Mouse (Mus musculus) CH12.LX (cell line): ENCODE measurements around the gene Dusp15. TPM values are rescaled to one million over a fixed set of nuclear protein-coding genes. Genes with fewer than 3 reads are reported as not detected.

Source experiments
- DNase-seq: peaks from one replicate; pipeline ENCODE4 v3.0.0-alpha.2; 2013; ENCODE audit errors: extremely low read depth
- H3K27ac ChIP-seq: 2 replicates; pipeline ENCODE4 v1.5.1; 2012; ENCODE audit warnings: low read depth, mild to moderate bottlenecking, control low read depth, moderate library complexity; ENCODE audit not compliant: insufficient read depth
- H3K27me3 ChIP-seq: replicated peaks from 2 replicates; pipeline ENCODE3; 2012; ENCODE audit warnings: inconsistent platforms
- H3K36me3 ChIP-seq, 2 experiments: replicated peaks in 1 of 2; 2 replicates each; pipeline versions ENCODE3 to v1.6.1; 2012; ENCODE audit warnings: inconsistent platforms in 1 of 2, low read length in 1 of 2, mild to moderate bottlenecking in 1 of 2, mixed read lengths in 1 of 2, moderate library complexity in 1 of 2; ENCODE audit not compliant: control insufficient read depth in 1 of 2, insufficient read depth in 1 of 2
- H3K4me1 ChIP-seq, 2 experiments: 2 replicates each; pipeline ENCODE4 v1.6.1; 2012; ENCODE audit warnings: inconsistent platforms in 1 of 2, moderate library complexity in 1 of 2; ENCODE audit not compliant: insufficient read depth in 2 of 2, control insufficient read depth in 1 of 2
- H3K4me2 ChIP-seq: 2 replicates; pipeline ENCODE4 v1.6.1; 2012; ENCODE audit warnings: low read depth, mild to moderate bottlenecking, control low read depth; ENCODE audit not compliant: poor library complexity, insufficient read depth, severe bottlenecking
- H3K4me3 ChIP-seq, 3 experiments: fragments of 150-350 bp in 1 of 3; sonication (generic) in 1 of 3; replicated peaks in 1 of 3; 2 replicates each; pipeline versions ENCODE3 to v1.5.1; 2011 to 2012; ENCODE audit warnings: low read depth in 2 of 3, low read length in 2 of 3, mild to moderate bottlenecking in 2 of 3, moderate library complexity in 2 of 3, control low read depth in 1 of 3, improper control_type of control experiment in 1 of 3, inconsistent platforms in 1 of 3, mixed read lengths in 1 of 3; ENCODE audit not compliant: poor library complexity in 1 of 3
- H3K79me2 ChIP-seq: replicated peaks from 2 replicates; pipeline ENCODE4 v1.6.1; 2012; ENCODE audit warnings: mild to moderate bottlenecking, moderate library complexity; ENCODE audit not compliant: control insufficient read depth, poor library complexity, insufficient read depth, severe bottlenecking; ENCODE audit errors: extremely low read depth
- H3K9ac ChIP-seq: 2 replicates; pipeline ENCODE4 v1.6.1; 2012; ENCODE audit warnings: low read depth, mild to moderate bottlenecking, control low read depth, moderate library complexity; ENCODE audit not compliant: insufficient read depth
- H3K9me3 ChIP-seq: replicated peaks from 2 replicates; pipeline ENCODE3; 2012; ENCODE audit warnings: low read length, inconsistent platforms, mixed read lengths
- BHLHE40 ChIP-seq: IDR thresholded peaks from 2 replicates; pipeline ENCODE4 v1.6.1; 2011; ENCODE audit warnings: mild to moderate bottlenecking, low read depth, low read length, improper control_type of control experiment
- CTCF ChIP-seq, 2 experiments: IDR thresholded peaks in 1 of 2; conservative IDR thresholded peaks in 1 of 2; 2 replicates each; pipeline ENCODE4 v1.5.1; 2011 to 2012; ENCODE audit warnings: low read depth in 2 of 2, low read length in 2 of 2, improper control_type of control experiment in 1 of 2, inconsistent platforms in 1 of 2, mild to moderate bottlenecking in 1 of 2, moderate library complexity in 1 of 2
- E2F4 ChIP-seq: IDR thresholded peaks from 2 replicates; pipeline ENCODE4 v1.6.1; 2011; ENCODE audit warnings: low read depth, low read length, improper control_type of control experiment; ENCODE audit not compliant: insufficient replicate concordance
- ELF1 ChIP-seq: IDR thresholded peaks from 2 replicates; pipeline ENCODE4 v1.6.1; 2014; ENCODE audit warnings: low read depth, mild to moderate bottlenecking, inconsistent platforms, low read length, improper control_type of control experiment
- EP300 ChIP-seq: IDR thresholded peaks from 2 replicates; pipeline ENCODE4 v1.6.1; 2011; ENCODE audit warnings: low read length, improper control_type of control experiment
- ETS1 ChIP-seq: conservative IDR thresholded peaks from 2 replicates; pipeline ENCODE4 v1.6.1; 2012; ENCODE audit warnings: low read depth, mild to moderate bottlenecking, inconsistent platforms, low read length, improper control_type of control experiment, moderate library complexity
- GABPA ChIP-seq: IDR thresholded peaks from 2 replicates; pipeline ENCODE4 v1.6.1; 2012; ENCODE audit warnings: low read depth, low read length, improper control_type of control experiment, inconsistent platforms; ENCODE audit not compliant: insufficient replicate concordance
- HCFC1 ChIP-seq: IDR thresholded peaks from 2 replicates; pipeline ENCODE4 v1.6.1; 2012; ENCODE audit warnings: low read depth, mild to moderate bottlenecking, inconsistent platforms, low read length, improper control_type of control experiment
- IRF4 ChIP-seq: IDR thresholded peaks from 2 replicates; pipeline ENCODE4 v1.6.1; 2014; ENCODE audit warnings: low read depth, mild to moderate bottlenecking, inconsistent platforms, low read length, improper control_type of control experiment
- JUN ChIP-seq: IDR thresholded peaks from 2 replicates; pipeline ENCODE4 v1.6.1; 2011; ENCODE audit warnings: low read depth, mild to moderate bottlenecking, low read length, improper control_type of control experiment, moderate library complexity; ENCODE audit not compliant: insufficient read depth
- MAFK ChIP-seq: IDR thresholded peaks from 2 replicates; pipeline ENCODE4 v1.6.1; 2011; ENCODE audit warnings: low read length, improper control_type of control experiment; ENCODE audit not compliant: insufficient replicate concordance
- MAZ ChIP-seq: IDR thresholded peaks from 2 replicates; pipeline ENCODE4 v1.6.1; 2012; ENCODE audit warnings: low read depth, mild to moderate bottlenecking, inconsistent platforms, low read length, improper control_type of control experiment, moderate library complexity
- MEF2A ChIP-seq: IDR thresholded peaks from 2 replicates; pipeline ENCODE4 v1.6.1; 2014; ENCODE audit warnings: low read depth, mild to moderate bottlenecking, inconsistent platforms, low read length, improper control_type of control experiment, borderline replicate concordance
- MXI1 ChIP-seq: IDR thresholded peaks from 2 replicates; pipeline ENCODE4 v1.6.1; 2011; ENCODE audit warnings: mild to moderate bottlenecking, low read depth, low read length, improper control_type of control experiment
- MYC ChIP-seq: IDR thresholded peaks from 2 replicates; pipeline ENCODE4 v1.6.1; 2011; ENCODE audit warnings: low read depth, mild to moderate bottlenecking, improper control_type of control experiment, low read length
- NELFE ChIP-seq: IDR thresholded peaks from 2 replicates; pipeline ENCODE4 v1.6.1; 2011; ENCODE audit warnings: low read depth, low read length, improper control_type of control experiment
- NRF1 ChIP-seq: IDR thresholded peaks from 2 replicates; pipeline ENCODE4 v1.6.1; 2014; ENCODE audit warnings: low read depth, mild to moderate bottlenecking, inconsistent platforms, low read length, improper control_type of control experiment, moderate library complexity
- POLR2A ChIP-seq: IDR thresholded peaks from 2 replicates; pipeline ENCODE4 v1.6.1; 2011; ENCODE audit warnings: low read depth, mild to moderate bottlenecking, improper control_type of control experiment, low read length
- RAD21 ChIP-seq: IDR thresholded peaks from 2 replicates; pipeline ENCODE4 v1.6.1; 2011; ENCODE audit warnings: low read depth, mild to moderate bottlenecking, low read length, improper control_type of control experiment, moderate library complexity
- RCOR1 ChIP-seq: conservative IDR thresholded peaks from 2 replicates; pipeline ENCODE4 v1.6.1; 2012; ENCODE audit warnings: low read depth, mild to moderate bottlenecking, inconsistent platforms, low read length, improper control_type of control experiment
- SIN3A ChIP-seq: IDR thresholded peaks from 2 replicates; pipeline ENCODE4 v1.6.1; 2012; ENCODE audit warnings: low read length, improper control_type of control experiment, inconsistent platforms
- SMC3 ChIP-seq: IDR thresholded peaks from 2 replicates; pipeline ENCODE4 v1.6.1; 2011; ENCODE audit warnings: low read depth, low read length, improper control_type of control experiment
- TCF12 ChIP-seq: IDR thresholded peaks from 2 replicates; pipeline ENCODE4 v1.6.1; 2014; ENCODE audit warnings: low read depth, mild to moderate bottlenecking, inconsistent platforms, low read length, improper control_type of control experiment
- USF2 ChIP-seq: conservative IDR thresholded peaks from 2 replicates; pipeline ENCODE4 v1.6.1; 2011; ENCODE audit warnings: low read depth, low read length, improper control_type of control experiment
- ZC3H11A ChIP-seq: IDR thresholded peaks from 2 replicates; pipeline ENCODE4 v1.6.1; 2012; ENCODE audit warnings: low read depth, mild to moderate bottlenecking, inconsistent platforms, low read length, improper control_type of control experiment
- ZKSCAN1 ChIP-seq: IDR thresholded peaks from 2 replicates; pipeline ENCODE4 v1.6.1; 2012; ENCODE audit warnings: low read depth, inconsistent platforms, low read length, improper control_type of control experiment, borderline replicate concordance
- dilution Hi-C: fragments of 300-500 bp; cut with MboI; formaldehyde crosslinking; loops from 2 replicates; pipeline ENCODE4 v1.14.3; 2020; ENCODE audit warnings: low sequenced_read_pairs; ENCODE audit not compliant: extremely low pct_unique_long_range_greater_than_20kb, extremely low pct_ligation_motif_present
- in situ Hi-C: fragments of 300-500 bp; cut with MboI; formaldehyde crosslinking; loops from 3 replicates; pipeline ENCODE4 v1.14.3; 2019; ENCODE audit warnings: low sequenced_read_pairs, low pct_ligation_motif_present, low pct_unique_long_range_greater_than_20kb, mixed read lengths
- polyA plus RNA-seq: library from polyadenylated mRNA; unstranded; fragments of >175 nt; gene quantifications from 2 replicates; pipeline ENCODE4 v1.2.1, GENCODE M21; 2012; ENCODE audit warnings: low read depth; ENCODE audit not compliant: insufficient read length
- total RNA-seq, 2 experiments: library from RNA; depleted of rRNA; stranded (reverse); fragments of 300-350 nt in 1 of 2; fragments of >200 nt in 1 of 2; gene quantifications; 2 replicates each; pipeline ENCODE4 v1.2.3; 2012 to 2014

The Dusp15 gene
- total and polyA plus RNA-seq, 3 experiments = 0.08 to 0.13 TPM; not detected in 1

GRCm38 (mm10) chr2:152914310-152915120 lies 37.0 kb downstream of the Dusp15 start:
- dilution Hi-C loops = no loop called here
- TF ChIP-seq CTCF (conservative IDR thresholded peaks at IDR 0.05 in 1 of 2, IDR thresholded peaks at IDR 0.05 in 1 of 2; ENCODE audit: low read depth in 2 of 2, low read length in 2 of 2) = peak; percentile 39 to 99; a peak in 3 of 4 replicates
- 0 out of 2 replicates have a peak, but pooled peaks have one; percentile 21 for TF ChIP-seq IRF4
- 0 out of 2 replicates have a peak, but pooled peaks have one; percentile 51 for TF ChIP-seq MYC
- peak; percentile 97 for TF ChIP-seq RAD21
- TF ChIP-seq TCF12 = no peak; the same call in 1 of the 2 replicates
- no peak for TF ChIP-seq EP300
- TF ChIP-seq GABPA = no peak
- peak; percentile 88 for TF ChIP-seq MAFK
- 0 out of 2 replicates have a peak, but pooled peaks have one; percentile 42 for TF ChIP-seq RCOR1
- TF ChIP-seq ELF1 = 0 out of 2 replicates have a peak, but pooled peaks have one; percentile 12
- TF ChIP-seq NELFE = peak; percentile 62; the same call in 1 of the 2 replicates
- TF ChIP-seq ZKSCAN1 = no peak
- peak; percentile 69 for TF ChIP-seq MXI1
- no peak for TF ChIP-seq HCFC1
- TF ChIP-seq NRF1 = peak; percentile 44
- 0 out of 2 replicates have a peak, but pooled peaks have one; percentile 28 for TF ChIP-seq BHLHE40
- TF ChIP-seq SMC3 = peak; percentile 91
- no peak for TF ChIP-seq E2F4
- TF ChIP-seq JUN = no peak
- 0 out of 2 replicates have a peak, but pooled peaks have one; percentile 62 for TF ChIP-seq MAZ
- 0 out of 2 replicates have a peak, but pooled peaks have one; percentile 21 for TF ChIP-seq ETS1
- no peak for TF ChIP-seq USF2
- TF ChIP-seq SIN3A = peak; percentile 83
- peak; percentile 65 for TF ChIP-seq ZC3H11A
- peak; percentile 72; the same call in 1 of the 2 replicates for TF ChIP-seq MEF2A
- no peak for TF ChIP-seq POLR2A
- Histone ChIP-seq H3K4me3 (no peak overlapping the region), H3K79me2 (no peaks in the 10 kb centered on the region), H3K9me3 (peaks cover 3% of the 10 kb centered on the region), H3K4me1 (peaks cover 27 to 63% of the 10 kb centered on the region in 2 experiments), H3K36me3 (no peaks in the 10 kb centered on the region), H3K27ac (no peak overlapping the region), H3K9ac (no peak overlapping the region), H3K4me2 (peak overlapping the region; percentile 63), H3K27me3 (peaks cover 43% of the 10 kb centered on the region)
- in situ Hi-C loops = loop anchor here (5.0 to 25.0 kb wide), 3 partner anchors 108 to 673 kb away; no protein-coding TSS in a partner anchor
- DNase-seq = peak; percentile 93
